Mouse (Mus musculus): Measurements from ENCODE around the gene Sppl3.

Sppl3 gene

DNA sequence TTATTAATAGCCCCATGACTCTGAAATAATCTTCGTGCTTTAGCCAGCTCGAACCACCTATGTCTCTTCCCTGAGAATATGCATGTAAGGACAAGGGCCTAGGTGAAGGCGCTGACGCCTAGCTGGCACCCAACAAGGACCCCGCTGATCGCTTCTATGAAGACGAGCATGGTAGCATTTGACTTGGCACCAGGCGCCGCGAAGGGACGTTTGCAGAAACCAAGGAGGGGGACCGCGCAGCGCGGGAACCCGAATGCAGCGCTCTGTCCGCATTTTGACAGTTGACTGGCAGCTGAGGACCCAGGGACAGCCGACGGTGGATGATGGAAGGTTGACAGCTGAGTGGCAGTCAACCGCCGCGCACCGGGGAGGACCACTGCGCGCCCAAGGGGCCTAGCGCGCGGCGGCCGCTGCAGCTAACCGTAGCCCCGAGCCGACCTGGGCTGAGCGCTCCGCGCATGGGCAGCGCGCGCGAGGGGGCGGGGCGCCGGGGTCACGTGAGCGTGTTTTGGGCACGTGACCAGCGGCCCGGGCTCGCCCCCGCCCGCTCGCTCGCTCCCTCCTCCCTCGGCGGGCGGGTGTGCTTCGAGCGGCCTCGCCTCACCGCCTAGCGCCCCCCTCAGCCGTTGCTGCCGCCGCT lies at the start of gene Sppl3:
Gene Sppl3, plus strand, starts transcription at position 561 of the 640 bp plus-strand sequence.
- peak; percentile 88 for DNase-seq (ENCODE audit: low read depth)

DNA sequence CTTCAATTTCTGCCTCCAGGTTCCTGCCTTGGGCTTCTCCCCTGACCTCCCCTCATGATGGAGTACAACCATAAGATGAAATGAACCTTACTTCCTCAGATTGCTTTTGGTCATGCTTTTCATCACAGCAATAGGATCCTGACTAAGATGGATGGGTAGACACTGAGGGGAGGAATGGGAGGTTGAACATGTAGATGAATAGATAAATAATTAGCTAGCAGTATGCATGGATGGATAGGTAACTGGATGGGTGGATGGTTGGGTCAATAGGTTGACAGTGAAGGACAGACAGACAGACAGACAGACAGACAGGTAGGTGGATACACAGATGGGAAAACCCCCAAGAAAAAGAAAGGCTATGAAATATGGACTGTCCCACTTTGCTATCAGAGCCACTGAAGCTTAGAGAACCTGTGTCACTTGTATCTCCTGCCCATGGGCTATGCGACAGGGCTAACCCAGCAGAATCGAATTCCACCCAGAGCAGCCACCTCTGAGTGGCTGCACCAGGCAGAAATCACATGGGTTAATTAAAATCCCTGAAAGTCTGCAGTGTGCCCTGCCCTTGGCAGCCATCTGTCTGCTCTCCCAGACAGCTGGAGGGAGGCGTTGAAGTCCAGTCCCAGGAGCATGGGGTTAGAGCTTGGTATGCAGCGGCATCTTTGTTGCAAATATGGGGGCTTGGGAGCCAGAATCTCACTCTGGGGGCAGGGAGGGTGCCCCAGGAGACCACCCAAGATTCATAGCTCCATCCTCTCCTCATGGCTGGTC lies 49.2 kb upstream of the Sppl3 start:
- DNase-seq (ENCODE audit: low read depth): no peak

DNA sequence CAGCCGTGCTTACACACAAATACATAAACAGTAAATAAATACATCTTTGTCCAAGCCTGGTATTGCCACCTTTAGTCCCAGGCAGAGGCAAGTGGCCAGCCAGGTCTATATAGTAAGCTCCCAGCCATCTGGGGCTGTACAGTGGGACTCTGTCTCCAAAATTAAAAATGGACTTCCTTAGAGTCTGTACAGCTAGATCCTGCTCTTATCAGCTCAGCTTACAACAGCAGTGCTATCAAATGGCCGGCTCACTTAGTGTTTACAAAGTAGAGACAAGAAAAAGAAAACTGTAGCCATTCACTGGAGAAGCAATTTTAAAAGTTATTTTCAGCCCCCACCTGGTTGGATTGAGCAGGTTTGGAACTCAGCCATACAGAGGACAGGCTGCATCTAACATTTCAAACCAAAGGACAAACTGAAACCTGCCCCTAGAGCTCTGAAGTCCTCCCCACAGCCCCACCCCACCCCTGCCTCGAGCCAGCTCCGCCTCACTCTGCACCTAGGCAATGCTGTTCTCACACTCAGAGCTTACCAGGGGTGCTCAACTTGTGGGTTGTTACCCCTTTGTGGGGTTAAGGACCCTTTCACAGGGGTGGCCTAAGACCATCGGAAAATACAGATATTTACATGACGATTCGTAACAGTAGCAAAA lies 46.5 kb upstream of the Sppl3 start:
- no peak for DNase-seq (ENCODE audit: low read depth)

DNA sequence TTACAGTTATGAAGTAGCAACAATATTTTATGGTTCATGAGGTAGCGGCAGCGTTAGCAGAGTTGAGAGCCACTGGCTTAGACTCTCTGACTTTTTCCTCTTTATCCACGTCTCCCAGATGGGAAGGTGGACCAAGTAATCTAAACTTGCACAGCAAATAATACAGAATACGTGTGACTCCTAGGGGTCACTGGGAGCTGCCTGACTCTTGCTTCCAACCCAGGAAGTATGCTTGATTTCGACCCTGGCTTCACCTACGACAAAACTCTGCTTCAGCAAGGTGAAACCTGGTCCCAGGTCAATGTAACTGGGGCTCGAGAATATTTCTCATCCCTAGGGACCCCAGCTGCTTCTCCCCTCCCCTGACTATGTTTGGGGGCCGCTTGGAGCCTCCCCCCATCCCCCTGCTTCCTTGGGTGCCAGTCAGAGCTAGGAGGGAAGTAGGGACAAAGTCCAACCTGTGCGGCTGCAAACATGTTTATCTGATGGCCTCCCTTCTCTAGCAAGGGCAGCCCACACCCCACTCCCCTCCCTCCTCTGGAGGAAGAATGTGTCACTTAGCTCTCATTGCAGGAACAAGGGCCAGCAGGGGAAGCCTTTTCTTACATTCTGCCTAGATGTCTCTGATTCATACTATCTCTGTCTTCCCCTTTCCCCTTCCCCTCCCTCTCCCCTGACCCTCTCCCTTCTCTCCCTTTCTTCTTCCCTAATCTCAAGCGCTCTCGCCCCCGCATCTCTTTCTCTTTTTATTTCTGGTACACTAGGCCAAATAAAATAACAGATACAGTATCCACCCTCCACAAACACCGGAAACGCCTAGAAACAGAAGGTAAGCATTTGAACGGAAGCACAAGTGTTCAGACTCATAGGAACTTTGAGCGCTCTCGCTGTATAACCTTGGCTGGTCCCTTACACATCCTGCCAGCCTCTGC lies 45.7 kb upstream of the Sppl3 start:
- no peak for DNase-seq (ENCODE audit: low read depth)

DNA sequence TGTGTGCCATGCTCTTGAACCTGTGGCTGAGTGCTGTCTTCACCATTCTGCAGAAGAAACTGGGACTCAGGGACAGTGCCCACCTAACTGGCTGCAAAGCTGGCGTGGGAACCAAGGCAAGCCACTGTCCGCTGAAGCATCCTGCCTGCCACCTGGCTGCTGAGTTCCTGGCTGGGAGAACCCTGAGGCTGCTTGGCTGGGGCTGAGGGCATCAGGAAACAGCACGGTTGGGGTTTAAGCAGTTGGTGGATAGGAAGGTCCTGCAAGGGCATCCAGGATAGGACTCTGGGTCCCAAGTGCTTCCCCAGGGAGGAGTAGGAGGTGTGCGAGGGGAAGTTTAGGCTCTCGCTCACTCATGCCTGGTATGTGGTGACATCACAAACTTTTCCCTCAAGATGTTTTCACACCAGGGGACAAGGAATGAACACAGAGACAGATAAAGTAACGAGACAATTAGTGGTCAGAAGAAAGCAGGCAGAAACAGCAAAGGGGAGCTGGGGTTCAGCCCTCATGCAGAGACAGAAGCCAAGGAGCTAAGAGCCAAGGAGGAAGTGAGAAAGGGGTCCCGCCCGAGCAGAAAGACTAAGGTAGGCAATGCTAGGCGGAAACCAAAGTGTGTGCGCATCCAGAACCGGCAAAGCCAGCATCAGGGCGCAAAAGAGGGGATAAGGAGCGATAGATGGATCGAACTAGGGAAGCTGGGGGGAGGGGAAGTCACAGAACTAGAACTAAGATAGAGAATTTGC lies 43.2 kb upstream of the Sppl3 start:
- peak; percentile 23 for DNase-seq (ENCODE audit: low read depth)

DNA sequence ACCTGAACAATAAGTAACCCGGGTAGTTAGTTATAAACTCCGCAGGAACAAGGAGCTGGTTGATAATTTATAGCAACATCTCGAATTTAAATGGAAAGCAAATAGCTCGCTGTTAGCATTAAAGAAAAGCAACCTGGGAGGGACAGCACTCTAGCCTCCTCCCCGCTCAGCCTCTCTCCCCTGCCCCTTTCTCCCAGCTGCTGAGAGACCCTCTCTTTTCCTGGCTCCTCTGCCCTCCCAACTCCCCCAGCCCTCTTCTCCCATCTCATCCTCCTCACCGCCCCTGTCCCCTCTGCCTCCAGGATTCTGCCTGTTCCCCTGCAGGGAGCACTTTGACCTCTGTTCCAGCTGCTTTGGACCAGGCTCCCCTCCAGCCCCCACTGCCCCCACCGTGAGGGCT lies 42.3 kb upstream of the Sppl3 start:
- DNase-seq (ENCODE audit: low read depth): no peak

DNA sequence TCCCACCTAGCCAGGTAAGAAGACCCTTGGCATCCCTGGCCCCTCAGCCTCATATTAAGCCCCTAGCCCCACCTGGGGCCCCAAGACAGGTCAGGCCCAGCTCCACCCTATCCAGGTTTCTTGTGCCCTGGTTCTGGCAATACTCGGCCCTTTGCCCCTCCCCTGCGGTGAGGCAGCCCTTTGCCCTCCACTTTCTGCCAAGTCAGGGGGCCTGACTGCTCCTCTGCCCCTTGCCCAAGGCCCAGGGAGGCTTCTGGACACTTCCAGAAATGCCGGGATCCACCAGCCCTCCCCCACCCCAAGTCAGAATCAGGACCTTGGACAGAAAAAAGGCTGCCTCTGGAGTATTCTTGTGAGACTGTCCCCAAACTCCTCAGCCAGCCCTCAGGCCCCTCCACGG lies 41.9 kb upstream of the Sppl3 start:
- DNase-seq (ENCODE audit: low read depth): no peak

DNA sequence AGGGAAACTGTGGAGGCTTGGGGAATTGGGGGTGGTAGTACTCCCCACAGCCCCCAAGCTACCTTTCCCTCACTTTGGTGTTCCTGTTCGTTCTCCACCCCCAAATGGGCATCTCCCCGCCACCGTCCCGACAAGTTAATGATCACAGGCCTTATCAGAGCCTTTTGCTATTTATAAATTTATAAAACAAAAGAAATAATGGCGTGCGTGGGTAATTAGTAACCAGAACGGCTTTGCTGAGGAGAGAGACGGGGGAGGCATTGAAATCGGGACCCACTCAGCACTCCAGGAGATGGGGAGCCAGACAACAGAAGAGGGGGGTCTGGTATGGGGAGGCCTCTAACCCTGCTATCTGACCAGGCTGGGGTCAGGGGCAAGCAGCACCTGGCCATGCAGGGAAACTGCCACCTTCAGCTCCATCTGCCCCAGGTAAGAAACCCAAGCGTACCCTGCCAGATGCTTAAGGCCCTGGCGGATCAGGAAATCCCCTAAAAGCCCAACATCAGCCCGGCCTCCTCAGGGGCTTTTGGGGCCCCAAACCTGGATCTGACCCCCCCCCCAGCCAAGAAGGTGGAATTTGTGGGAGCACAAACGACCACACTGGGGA lies 41.2 kb upstream of the Sppl3 start:
- DNase-seq (ENCODE audit: low read depth): no peak

DNA sequence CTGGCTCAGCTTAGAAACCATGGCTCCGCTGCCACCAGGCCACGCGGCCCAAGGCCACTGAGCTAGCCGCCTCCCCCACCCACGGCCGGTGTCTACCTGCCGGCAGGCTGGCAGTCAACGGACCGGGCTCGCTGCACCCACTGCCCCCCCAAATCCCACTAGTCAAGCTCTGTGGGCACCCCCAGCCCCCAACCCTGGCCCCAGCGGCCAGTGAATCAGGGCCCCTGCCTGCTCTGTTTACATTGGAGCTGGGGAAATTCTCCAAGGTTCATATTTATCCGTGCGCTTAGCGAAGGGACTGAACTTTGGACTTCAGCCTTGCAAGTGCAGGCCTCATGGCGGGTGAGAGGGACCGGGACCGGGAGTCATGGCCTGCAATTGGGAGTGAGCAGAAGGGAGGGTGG lies 40.1 kb upstream of the Sppl3 start, which contains the start of gene Hnf1a:
Gene Hnf1a, minus strand, starts transcription at position 271 of the 404 bp plus-strand sequence.
- no peak for DNase-seq (ENCODE audit: low read depth)

DNA sequence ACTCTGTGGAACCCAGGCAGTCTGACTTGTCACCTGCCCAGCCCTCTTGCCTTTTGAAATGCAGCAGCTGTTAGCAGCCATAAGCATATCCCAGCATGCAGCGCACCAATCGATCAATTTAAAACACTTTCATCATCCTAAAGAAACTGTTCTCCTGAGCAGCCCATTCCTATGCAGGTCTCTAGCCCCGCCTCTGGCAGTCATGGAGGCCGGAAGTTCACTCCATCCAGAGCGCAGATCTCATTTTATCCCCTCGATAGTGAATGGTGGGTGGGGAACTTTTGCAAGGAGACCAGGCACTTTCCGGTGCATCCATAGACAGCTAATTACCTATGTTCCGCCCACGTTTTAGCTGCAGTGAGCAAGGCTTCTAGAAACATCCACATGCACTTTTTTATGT lies 38.7 kb upstream of the Sppl3 start:
- no peak for DNase-seq (ENCODE audit: low read depth)

DNA sequence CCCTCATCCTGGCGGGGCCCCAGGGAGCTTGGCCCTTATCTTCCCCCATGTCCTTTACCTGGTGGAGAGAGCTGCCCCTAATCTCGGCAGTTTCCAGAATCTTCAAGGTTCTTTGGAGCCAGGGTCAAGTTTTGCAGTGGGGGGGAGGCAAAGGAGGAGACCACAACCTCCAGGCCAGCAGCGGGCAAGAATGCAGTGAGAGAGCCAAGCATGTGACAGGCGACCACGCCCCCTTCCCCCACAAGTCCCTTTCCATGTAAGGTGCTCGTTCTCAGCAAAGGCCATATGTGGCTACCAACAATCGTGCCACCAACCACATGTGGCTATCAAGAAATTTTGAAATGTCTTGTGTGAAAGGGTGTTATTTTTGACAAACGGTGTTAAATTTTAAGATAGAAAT lies 37.8 kb upstream of the Sppl3 start:
- DNase-seq (ENCODE audit: low read depth): no peak

DNA sequence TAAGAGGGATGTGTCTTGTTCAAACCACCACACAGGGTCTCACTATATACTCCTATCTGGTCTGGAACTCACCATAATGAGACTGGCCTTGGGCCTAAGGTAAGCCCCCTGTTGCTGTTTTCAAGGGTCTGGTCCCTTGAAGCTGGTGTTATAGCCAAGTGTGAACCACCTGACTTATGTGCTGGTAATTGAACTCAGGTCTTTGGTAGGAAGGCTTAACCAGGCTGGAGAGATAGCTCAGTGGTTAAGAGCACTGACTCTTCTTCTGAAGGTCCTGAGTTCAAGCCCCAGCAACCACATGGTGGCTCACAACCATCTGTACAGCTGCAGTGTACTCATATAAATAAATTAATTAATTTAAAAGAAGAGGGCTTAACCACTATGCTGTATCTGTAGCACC lies 34.0 kb upstream of the Sppl3 start:
- no peak for DNase-seq (ENCODE audit: low read depth)

DNA sequence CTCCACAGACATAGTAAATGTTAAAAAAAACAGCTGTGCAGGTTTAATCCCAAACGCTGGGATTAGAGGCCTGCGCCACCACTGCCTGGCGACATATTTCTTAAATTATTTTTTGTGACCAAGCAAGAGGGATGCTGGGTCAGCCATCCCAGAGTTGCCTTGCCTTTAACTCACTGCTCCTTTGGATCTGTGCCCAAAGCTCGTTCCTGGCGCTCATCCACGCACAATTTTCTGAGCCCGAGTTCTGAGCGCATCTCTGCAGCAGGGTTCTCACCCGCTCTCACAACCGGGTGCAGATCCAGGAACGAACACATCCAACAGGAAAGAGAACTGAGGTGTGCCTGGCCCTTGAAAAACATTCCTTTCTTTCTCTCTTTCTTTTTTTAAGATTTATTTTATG lies 32.5 kb upstream of the Sppl3 start:
- no peak for DNase-seq (ENCODE audit: low read depth)

DNA sequence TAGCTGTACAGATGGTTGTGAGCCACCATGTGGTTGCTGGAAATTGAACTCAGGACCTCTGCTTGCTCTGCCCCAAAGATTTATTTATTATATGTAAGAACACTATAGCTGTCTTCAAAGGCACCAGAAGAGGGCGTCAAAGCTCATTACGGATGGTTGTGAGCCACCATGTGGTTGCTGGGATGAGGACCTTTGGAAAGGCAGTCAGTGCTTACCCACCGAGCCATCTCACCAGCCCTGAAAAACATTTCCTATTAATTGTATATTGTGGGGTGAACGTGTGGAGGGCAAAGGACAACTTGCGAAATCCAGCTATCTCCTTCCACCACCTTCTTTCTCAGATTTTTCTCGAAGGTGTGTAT lies 32.1 kb upstream of the Sppl3 start:
- DNase-seq (ENCODE audit: low read depth): peak; percentile 65

DNA sequence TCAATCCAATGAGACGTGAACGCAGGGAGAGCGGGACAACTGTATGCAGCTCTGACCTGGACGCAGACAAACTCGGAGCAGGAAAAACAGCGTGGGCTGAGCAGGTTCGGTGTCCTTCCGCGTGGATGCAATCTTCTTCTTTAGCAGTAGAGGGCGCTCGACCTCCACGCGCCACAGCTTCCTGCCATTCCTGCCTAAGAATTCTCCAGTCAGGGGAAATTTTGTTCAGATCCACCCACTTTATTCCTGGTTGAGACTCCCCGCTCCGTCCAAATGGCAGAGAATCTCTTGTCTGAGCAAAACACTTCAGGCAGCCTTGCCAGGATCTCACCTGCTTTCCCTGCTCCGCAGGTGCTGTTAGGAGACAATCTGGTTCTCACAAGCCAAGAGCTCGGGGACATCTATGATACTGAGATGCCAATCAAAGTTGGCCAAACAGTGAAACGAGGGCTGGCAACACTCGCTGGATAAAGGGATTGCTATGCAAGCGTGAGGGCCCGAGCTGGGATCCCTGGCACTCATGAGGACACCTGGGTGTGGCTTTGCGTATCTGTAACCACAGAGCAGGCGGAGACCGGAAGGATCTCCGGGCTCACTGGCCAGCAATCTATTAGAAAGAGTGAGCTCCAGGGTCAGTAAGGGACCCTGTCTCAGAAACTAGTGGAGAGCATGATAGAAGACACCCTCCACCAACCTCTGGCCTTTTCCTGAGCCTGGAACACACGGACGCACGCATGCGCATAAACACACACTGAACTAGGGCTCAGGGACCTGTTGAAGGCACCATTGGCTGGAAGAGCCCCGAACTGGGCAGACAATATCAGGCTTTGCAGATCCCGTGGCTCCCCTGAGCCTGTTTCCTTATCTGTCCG lies 31.5 kb upstream of the Sppl3 start:
- peak; percentile 45 for DNase-seq (ENCODE audit: low read depth)

DNA sequence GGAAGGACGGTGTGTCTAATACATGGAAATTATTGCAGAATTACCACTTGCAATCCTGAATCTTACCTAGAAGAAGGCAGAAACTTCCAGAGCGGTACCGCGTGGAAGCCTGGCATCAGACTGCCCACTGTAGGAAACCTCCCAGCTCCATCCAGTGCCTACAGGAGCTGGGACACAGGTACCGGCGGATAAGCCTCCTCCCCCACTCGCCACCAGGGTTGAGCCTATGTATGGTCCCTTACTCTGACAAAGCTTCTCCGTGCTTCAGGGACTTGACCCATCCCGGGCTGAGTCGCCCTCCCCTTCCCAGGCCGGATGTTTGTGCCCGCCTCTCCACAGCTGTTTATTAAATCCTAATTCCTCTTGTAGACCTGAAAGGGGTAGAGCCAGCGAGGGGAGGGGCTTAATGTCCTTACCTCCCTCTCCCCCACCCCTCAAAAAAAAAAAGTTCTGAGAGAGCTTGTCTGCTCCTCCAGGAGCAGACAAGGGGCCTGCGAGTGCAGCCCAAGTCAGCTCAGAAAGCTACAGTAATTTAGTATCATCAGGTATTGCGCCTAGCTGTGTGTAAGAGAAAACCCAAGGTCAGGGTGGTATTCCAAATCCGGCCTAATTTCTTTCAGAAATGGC lies 30.7 kb upstream of the Sppl3 start:
- DNase-seq (ENCODE audit: low read depth): no peak

DNA sequence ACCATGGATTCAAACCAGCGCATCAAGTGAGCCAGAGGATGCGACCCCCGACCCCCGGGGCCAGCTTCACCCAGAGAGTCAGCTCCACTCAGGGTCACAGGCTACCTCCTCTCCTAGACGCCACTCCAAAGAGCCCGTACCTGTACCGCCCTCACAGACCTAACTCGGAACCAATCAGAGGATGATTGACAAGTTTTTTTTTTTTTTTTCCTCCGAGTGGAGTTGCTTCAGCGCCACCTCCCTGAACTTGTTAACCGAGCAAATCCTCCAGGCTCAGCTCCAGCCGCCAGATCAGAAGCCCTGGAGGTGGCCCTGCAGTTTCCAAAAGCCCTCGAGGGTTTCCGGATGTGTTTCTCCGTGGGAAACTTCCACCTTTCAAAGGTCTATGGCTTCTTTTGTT lies 28.9 kb upstream of the Sppl3 start:
- no peak for DNase-seq (ENCODE audit: low read depth)

DNA sequence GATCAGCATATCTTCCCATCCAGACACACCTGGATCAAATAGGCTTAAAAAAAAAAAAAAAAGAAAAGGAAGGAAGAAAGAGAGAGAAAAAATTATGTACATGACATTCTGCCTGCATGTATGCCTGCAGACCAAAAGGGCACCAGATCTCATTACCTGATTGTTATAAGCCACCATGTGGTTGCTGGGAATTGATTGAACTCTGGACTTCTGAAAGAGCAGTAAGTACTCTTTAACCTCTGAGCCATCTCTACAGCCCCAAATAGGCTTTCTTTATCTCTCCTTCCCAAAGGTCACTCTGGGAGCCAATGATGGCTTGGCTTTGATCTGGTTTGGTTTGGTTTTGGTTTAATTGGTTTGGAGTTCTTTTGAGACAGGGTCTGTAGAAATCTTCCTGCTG lies 25.9 kb upstream of the Sppl3 start:
- DNase-seq (ENCODE audit: low read depth): no peak

DNA sequence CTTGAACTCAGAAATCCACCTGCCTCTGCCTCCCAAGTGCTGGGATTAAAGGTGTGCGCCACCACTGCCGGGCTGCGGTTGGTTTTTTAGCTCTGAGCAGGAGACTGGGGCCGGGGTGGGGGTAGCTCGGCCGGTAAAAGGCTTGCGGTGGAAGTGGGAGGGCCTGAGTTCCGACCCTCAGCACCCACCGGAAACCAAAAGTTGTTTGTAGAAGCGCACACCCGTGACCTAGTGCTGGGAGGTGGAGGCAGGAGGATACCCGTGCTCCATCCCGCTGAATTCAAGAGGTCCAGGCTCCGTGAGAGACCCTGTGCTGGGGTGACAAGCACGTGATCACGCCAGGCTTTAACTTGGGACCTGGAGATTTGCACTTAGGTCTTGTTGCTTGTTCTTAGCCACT lies 14.5 kb upstream of the Sppl3 start:
- no peak for DNase-seq (ENCODE audit: low read depth)

DNA sequence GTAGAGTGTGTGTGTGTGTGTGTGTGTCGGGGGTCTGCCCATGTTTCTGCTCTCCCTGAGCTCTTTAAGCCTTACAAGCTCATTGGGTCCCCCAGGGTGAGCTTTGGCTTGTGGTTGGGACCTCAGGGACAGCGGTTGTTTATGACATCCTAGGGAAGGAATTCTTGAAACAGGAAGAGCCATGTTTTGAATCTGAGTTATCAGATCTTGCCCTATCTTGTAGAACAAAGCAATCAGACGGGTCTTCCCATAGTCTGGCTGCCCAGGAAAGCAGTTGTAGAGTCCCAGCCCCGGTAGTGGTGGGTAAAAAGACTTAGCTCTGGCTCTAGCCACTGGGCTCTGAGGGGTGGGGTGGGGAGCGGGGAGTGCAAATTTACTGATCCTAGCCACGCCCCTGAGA lies 13.6 kb upstream of the Sppl3 start:
- no peak for DNase-seq (ENCODE audit: low read depth)

Data from c-Kit-positive CD71-negative TER-119-negative erythroid progenitor cells, embryonic 14.5 days (primary cell).